Comparison of ENCODE assay signal across 8 mouse cellular contexts in genomic region chr11:109670026-109670916, GRCm38 (mm10). TPM values are rescaled to one million over a fixed set of nuclear protein-coding genes. Genes with fewer than 3 reads are reported as not detected.
A peak's percentile ranks its signal among the peaks of the same experiment; 100 is the strongest.
DNase-seq lines count a peak whose midpoint lies in the region; ATAC-seq and TF ChIP-seq lines count a peak whose summit lies in the region.

No protein-coding gene starts in this region.

- no peak overlapping the region for H3K4me2 ChIP-seq in kidney, embryonic 15.5 days
- H3K4me2 ChIP-seq in midbrain, embryonic 16.5 days (ENCODE audit: low read length): no peak overlapping the region

- no peak overlapping the region for H3K9ac ChIP-seq in kidney, embryonic 15.5 days
- H3K9ac ChIP-seq in midbrain, embryonic 16.5 days (ENCODE audit: low read depth, low read length): no peak overlapping the region

- H3K9me3 ChIP-seq in kidney, embryonic 15.5 days (replicated peaks): no peaks in the 10 kb centered on the region
- no peaks in the 10 kb centered on the region for H3K9me3 ChIP-seq in midbrain, embryonic 16.5 days (replicated peaks; ENCODE audit: control insufficient read depth, low read length, poor library complexity, severe bottlenecking)

- POLR2A ChIA-PET in Patski (lab: Charles Lee): interaction anchor here (1.8 kb wide), 1 partner anchor 17 kb away, joined by 6 read pairs; no protein-coding TSS in a partner anchor

- H3K4me1 ChIP-seq in kidney, embryonic 15.5 days: peaks cover 21% of the 10 kb centered on the region
- H3K4me1 ChIP-seq in midbrain, embryonic 16.5 days (ENCODE audit: control insufficient read depth, insufficient read depth, low read length): no peaks in the 10 kb centered on the region

- H3K27ac ChIP-seq in left cerebral cortex, adult 2 months: peak overlapping the region; percentile 63
- H3K27ac ChIP-seq in kidney, embryonic 15.5 days: peak overlapping the region; percentile 60
- 0 out of 2 replicates have a peak overlapping the region, but pooled peaks have one; percentile 5 for H3K27ac ChIP-seq in midbrain, embryonic 16.5 days (ENCODE audit: low read length)

- DNase-seq in left cerebral cortex, adult 2 months (ENCODE audit: extremely low spot score in 1 of 2, low spot score in 2 of 2): no peak
- no peak for DNase-seq in left cerebral cortex, postnatal 36 days (ENCODE audit: low spot score in 2 of 2)
- DNase-seq in Patski (ENCODE audit: low read depth, low spot score): no peak
- DNase-seq in ovary, postnatal 36 days (ENCODE audit: low spot score): no peak
- DNase-seq in spleen, postnatal 10 days (ENCODE audit: low spot score in 2 of 2): no peak

- no peak overlapping the region for H3K4me3 ChIP-seq in left cerebral cortex, adult 2 months
- no peak overlapping the region for H3K4me3 ChIP-seq in kidney, embryonic 15.5 days (replicated peaks)
- no peak overlapping the region for H3K4me3 ChIP-seq in midbrain, embryonic 16.5 days (ENCODE audit: low read depth, low read length)

- in situ Hi-C loops in Patski (cut with MboI; ENCODE audit: low pct_unique_long_range_greater_than_20kb): loop anchor here (5.0 kb wide), 1 partner anchor 187 kb away; no protein-coding TSS in a partner anchor

- CTCF ChIA-PET in Patski (lab: Charles Lee): interaction anchor here (0.8 to 2.7 kb wide), 11 partner anchors 10 to 597 kb away, joined by 3 to 17 read pairs (median 5); no protein-coding TSS in a partner anchor

- H3K36me3 ChIP-seq in kidney, embryonic 15.5 days: peaks cover 54% of the 10 kb centered on the region
- H3K36me3 ChIP-seq in midbrain, embryonic 16.5 days (ENCODE audit: control insufficient read depth, insufficient read depth, low read length): peaks cover 24% of the 10 kb centered on the region

- no peaks in the 10 kb centered on the region for H3K27me3 ChIP-seq in Patski
- H3K27me3 ChIP-seq in kidney, embryonic 15.5 days: no peaks in the 10 kb centered on the region
- H3K27me3 ChIP-seq in midbrain, embryonic 16.5 days (ENCODE audit: control insufficient read depth, insufficient read depth, low read depth, low read length): no peaks in the 10 kb centered on the region

- WGBS in kidney, embryonic 15.5 days: 49% methylated on average over 14 of the region's 14 CpGs
- 59% methylated on average over 14 of the region's 14 CpGs for WGBS in midbrain, embryonic 16.5 days

- TF ChIP-seq CTCF in left cerebral cortex, adult 2 months (IDR thresholded peaks at IDR 0.05): peak; percentile 65
- peak; percentile 65 for TF ChIP-seq CTCF in Patski (IDR thresholded peaks at IDR 0.05)

- ATAC-seq in Patski: peak; percentile 48
- peak; percentile 43; the same call in 1 of the 2 replicates for ATAC-seq in granulocyte monocyte progenitor cell, adult 5-6 weeks (replicated peaks; ENCODE audit: poor library complexity, severe bottlenecking)
- peak; percentile 46; the same call in 1 of the 2 replicates for ATAC-seq in kidney, embryonic 15.5 days (replicated peaks; ENCODE audit: low FRiP score)
- ATAC-seq in midbrain, embryonic 16.5 days: peak; percentile 74; the same call in 1 of the 2 replicates

- intact Hi-C loops in left cerebral cortex, adult 2 months (cut with DNase I): loop anchor here (1.0 to 5.0 kb wide), 3 partner anchors 51 to 190 kb away; no protein-coding TSS in a partner anchor
- intact Hi-C loops in left cerebral cortex, postnatal 36 days (cut with DNase I): loop anchor here (2.0 to 5.0 kb wide), 2 partner anchors 52 to 191 kb away; partner anchors contain the start of gene Fam20a

RNA-seq across cellular contexts. Expression of gene Prkar1a, which starts 21.1 kb away (rescaled TPM):
- total RNA-seq in left cerebral cortex, adult 2 months (2021): 100 to 1,000 TPM; 572 to 615 TPM
- total RNA-seq in left cerebral cortex, postnatal 36 days (2021): 100 to 1,000 TPM; 563 to 569 TPM
- polyA plus RNA-seq in Patski (2021): 258 TPM
- 91.7 and 101 TPM in 2 replicates for total RNA-seq in granulocyte monocyte progenitor cell, adult 5-6 weeks (2014; fragmentation: Nextera tagmentation)
- 77.3 and 83.9 TPM in 2 replicates for total RNA-seq in granulocyte monocyte progenitor cell, adult 5-6 weeks (2017)
- polyA plus RNA-seq in kidney, embryonic 15.5 days (2015; fragmentation: Nextera tagmentation; extraction: Ambion mirVana): 354 and 359 TPM in 2 replicates
- 538 and 554 TPM in 2 replicates for polyA plus RNA-seq in midbrain, embryonic 16.5 days (2015; fragmentation: Nextera tagmentation; extraction: Ambion mirVana)

RNA-seq across cellular contexts. Expression of gene Fam20a, which starts 51.8 kb away (rescaled TPM):
- 10 to 100 TPM; 14.7 to 17.8 TPM for total RNA-seq in left cerebral cortex, adult 2 months (2021)
- 10 to 100 TPM; 14.0 to 15.6 TPM for total RNA-seq in left cerebral cortex, postnatal 36 days (2021)
- 0.14 TPM for polyA plus RNA-seq in Patski (2021)
- total RNA-seq in granulocyte monocyte progenitor cell, adult 5-6 weeks (2014; fragmentation: Nextera tagmentation): not detected in 2 replicates
- not detected in 2 replicates for total RNA-seq in granulocyte monocyte progenitor cell, adult 5-6 weeks (2017)
- polyA plus RNA-seq in kidney, embryonic 15.5 days (2015; fragmentation: Nextera tagmentation; extraction: Ambion mirVana): 2.3 and 2.5 TPM in 2 replicates
- 3.4 and 3.9 TPM in 2 replicates for polyA plus RNA-seq in midbrain, embryonic 16.5 days (2015; fragmentation: Nextera tagmentation; extraction: Ambion mirVana)

RNA-seq across cellular contexts. Expression of gene Wipi1, which starts 58.5 kb away (rescaled TPM):
- 10 to 100 TPM; 18.6 to 19.2 TPM for total RNA-seq in left cerebral cortex, adult 2 months (2021)
- total RNA-seq in left cerebral cortex, postnatal 36 days (2021): 10 to 100 TPM; 22.3 to 22.7 TPM
- polyA plus RNA-seq in Patski (2021): 36.7 TPM
- total RNA-seq in granulocyte monocyte progenitor cell, adult 5-6 weeks (2014; fragmentation: Nextera tagmentation): 5.7 and 8.4 TPM in 2 replicates
- total RNA-seq in granulocyte monocyte progenitor cell, adult 5-6 weeks (2017): 1.6 and 6.2 TPM in 2 replicates
- polyA plus RNA-seq in kidney, embryonic 15.5 days (2015; fragmentation: Nextera tagmentation; extraction: Ambion mirVana): 35.0 and 35.5 TPM in 2 replicates
- polyA plus RNA-seq in midbrain, embryonic 16.5 days (2015; fragmentation: Nextera tagmentation; extraction: Ambion mirVana): 14.3 and 15.6 TPM in 2 replicates

Comparison
In these comparisons a context has a peak if more than half of its experiments do, and no peak if none do; other contexts are left out.
1. H3K27ac ChIP-seq: peak in every context shown above with its lines; median percentile 63 in left cerebral cortex, adult 2 months; 60 in kidney, embryonic 15.5 days; 5 in midbrain, embryonic 16.5 days.
2. RNA of gene Prkar1a, which starts 21.1 kb away (total RNA-seq): 572 to 615 TPM in left cerebral cortex, adult 2 months and 563 to 569 TPM in left cerebral cortex, postnatal 36 days; 77.3 to 101 TPM in granulocyte monocyte progenitor cell, adult 5-6 weeks; every median in the first group is over 4 times any median in the second.
3. RNA of gene Fam20a, which starts 51.8 kb away (total RNA-seq): 14.7 to 17.8 TPM in left cerebral cortex, adult 2 months and 14.0 to 15.6 TPM in left cerebral cortex, postnatal 36 days; not detected in granulocyte monocyte progenitor cell, adult 5-6 weeks; every median in the first group is over 10 times any median in the second.
4. Peak in every context shown above with its lines, with median percentiles within 50 percentile points of each other: ATAC-seq.